Mouse (Mus musculus): Measurements from ENCODE around the gene Myo1f.

Gene Myo1f

DNA sequence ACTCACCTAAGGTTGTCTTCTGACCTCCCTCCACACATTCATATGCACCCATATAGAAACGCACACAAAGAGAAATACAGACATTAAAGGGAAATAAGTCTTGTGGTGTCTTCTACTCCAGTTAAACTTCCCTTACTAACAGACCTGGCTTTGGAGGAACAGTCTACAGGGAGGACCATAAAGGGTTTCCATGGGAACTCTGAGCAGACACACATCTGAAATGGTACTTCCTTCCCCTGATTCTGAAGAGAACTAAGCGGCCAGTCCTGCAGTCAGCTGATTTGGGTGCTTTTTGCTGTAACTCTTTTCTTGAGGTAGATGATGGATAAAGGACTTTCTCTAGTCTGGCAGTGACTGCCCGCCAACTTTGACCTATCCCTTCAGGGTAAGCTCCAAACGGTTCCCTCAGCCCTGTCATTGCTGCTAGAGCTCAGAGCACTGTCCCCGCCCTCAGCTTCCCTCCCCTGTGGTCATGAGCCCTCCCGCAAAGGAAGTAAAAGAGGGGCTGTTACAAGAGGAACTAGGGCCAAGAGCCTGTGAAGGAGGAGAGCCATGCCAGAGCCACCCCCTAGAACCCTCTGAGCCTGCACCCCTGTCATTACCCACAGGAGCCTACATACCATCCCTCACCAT is at the start of gene Myo1f:
Myo1f (plus strand) TSS at position 485 of the 633 bp plus-strand sequence.
- DNase-seq = no peak

DNA sequence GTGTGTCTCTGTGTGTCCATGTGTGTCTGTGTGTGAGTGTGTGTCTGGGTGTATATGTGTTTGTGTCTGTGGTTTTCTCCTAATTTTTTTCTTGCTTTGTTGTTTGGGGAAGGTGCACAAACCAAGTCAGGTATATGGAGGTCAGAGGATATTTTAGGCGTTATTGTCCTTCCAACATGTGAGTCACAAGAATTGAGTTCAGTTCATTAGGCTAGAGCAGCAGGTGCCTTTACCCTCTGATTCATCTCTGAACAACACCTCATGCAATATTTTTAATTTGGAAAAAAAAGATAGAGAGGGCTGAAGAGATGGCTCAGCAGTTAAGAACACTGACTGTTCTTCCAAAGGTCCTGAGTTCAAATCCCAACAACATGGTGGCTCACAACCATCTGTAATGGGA is 47.1 kb upstream of the Myo1f start:
- no peak for DNase-seq

DNA sequence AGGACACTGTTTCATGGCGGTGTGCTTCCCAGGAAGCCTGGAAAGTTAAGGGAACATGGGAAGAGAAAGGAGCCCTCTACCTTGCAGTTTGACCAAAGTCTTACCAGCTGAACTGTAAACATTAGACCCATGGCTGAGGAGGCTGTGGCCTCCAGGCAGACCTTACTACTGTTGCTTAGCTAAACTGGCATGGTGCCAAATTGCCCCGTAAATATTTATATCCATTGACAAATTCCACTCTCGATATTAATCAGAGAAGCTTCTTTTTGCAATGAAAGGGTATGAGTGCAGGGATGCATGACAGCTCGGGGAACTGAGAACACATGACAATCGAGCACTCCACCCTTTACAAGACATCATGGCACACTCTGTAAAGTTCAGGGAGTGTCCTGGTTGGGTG is 45.3 kb upstream of the Myo1f start:
- DNase-seq = no peak

DNA sequence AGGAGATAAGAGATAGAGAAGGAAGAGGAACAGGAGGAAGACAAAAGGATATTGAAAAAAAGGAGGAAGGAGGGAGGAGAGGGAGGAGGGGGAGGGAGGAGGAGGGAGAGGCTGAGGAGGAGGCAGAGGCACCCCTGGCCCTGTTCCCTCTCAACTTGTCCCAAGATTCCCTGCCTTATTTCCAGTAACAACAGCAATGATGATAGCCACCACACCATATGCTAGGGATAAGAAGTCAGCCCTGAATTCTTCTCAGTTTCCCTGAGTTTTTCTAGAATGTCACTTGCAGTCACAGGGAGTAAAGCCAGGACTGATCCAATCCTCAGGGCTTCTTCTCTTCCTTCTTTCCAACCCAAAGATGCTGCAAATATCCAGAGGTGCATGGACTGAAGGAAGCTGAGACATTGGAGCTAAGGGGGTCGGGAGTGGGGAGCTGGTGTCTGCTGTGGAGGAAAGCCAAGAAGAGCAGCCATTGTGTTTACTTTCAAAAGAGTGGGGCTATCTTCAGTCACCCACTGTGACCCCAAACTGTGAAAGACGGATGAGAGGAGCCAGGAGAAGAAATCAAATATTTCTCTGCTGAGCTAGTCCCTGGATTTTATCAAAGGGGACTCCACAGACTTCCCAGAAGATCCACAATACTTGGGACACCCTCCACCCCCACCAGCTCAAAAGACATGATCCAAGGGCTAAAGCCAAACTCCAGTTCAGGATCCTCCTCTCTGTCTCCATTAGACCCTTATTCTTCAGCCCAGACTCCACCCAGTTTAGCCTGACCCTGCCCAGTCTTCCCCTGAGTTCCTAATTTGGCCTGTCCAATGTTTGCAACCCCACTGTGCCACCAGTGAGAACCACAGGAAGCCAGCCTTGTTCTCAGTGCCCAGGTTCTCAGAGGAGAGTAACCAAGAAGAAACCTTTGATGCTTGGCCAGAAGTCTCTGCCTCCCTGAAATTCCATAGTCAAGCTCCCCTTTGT is 42.8 kb upstream of the Myo1f start:
- DNase-seq = no peak

DNA sequence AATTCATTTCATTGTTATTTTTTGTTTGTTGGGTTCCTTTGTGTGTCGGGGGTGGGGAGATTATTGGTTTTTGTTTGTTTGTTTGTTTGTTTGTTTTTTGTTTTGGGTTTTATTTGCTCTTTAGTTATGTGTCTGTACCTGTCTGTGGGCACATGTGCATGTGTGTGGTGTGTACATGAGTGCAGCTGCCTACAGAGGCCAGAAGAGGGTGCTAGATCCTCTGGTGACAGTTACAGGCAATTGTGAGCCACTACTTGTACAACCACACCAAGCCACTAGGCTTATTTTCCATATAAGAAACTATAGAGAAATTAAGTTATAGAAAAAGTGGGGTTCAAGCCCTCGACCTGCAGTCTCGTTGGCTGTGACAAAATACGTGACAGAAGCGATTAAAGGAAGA is 41.6 kb upstream of the Myo1f start:
- DNase-seq = no peak

DNA sequence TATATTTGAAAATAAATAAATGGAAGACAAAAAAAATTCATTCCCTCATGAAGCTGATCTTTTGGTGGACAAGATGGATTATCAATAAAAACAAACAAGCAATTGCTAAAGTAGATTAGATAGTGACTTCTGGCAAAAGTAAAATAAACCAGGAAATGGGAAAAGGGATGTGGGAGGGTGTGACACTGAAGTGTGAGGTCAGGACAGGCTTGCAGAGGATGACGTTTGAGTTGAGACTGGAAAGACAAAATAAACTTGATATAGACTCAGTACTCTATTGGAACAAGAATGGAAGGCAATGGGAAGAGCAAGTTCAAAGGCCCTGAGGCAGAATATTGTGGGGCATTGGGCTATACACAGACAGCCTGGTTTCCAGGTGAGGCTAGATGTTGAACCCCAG is 35.1 kb upstream of the Myo1f start:
- no peak for DNase-seq

DNA sequence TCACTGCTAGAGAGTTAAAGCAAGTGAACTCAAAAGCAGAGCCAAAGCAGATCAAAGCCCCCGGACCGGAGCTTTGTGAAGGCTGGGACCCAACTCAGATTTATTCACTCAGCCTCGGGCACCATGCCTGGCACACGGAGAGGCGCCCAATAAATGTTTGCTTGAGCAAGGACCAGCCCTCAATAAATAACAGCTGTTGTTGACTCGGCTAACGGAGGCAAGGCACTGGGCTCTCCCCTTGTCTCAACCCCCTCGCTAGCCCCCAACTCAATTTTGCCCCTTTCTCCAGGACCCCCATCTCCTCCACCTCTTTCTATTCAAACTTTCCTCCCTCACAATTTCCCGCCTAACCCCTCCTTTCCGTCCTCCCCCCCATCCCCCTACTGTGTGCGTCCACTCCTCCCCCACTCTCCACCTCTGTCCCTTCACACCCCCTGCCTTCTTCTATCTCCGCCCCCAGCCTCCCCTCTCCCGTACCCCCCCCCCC is 32.0 kb upstream of the Myo1f start:
- no peak for DNase-seq

DNA sequence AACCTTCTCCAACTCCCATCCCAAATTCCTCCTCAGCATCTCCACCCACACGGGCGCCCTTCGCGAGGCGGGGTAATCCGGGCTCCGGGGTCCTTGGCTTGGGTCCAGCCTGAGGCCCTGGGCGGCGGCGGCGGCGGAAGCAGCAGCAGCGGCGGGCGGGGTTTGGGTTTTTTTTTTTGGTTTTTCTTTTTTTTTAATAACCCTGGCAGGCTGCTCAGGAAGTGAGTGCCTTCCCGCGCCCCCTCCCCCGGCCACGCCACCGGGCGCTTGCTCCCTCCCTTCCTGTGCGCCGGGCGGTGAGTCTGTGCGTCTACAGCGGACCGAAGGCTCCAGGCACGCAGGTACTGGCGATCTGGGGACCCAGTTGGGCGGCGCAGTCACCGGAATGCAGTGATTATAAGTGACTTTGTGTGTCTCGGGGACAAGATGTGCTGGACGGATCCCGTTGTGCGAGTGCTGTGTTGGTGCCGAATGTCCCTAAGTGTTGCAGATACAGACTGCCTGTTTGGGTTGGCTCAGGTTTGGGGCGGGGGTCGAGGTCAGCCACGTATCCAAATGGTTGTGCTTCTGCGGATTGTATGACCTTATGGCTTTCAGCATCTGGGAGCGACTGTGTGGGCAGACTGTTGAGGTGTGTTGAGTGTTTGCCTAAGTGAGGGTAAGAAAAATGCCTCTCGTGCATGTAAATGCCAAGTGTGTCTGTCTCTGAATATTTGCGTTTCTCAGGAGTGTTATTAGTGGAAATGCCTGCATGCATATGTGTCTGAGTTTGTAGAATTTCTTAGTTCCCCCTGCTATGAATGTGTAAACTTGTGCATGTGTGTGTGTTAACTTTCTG is 31.4 kb upstream of the Myo1f start, which contains the start of gene Adamts10:
Adamts10 (plus strand) TSS at position 287 of the 838 bp plus-strand sequence.
- DNase-seq = peak; percentile 63

DNA sequence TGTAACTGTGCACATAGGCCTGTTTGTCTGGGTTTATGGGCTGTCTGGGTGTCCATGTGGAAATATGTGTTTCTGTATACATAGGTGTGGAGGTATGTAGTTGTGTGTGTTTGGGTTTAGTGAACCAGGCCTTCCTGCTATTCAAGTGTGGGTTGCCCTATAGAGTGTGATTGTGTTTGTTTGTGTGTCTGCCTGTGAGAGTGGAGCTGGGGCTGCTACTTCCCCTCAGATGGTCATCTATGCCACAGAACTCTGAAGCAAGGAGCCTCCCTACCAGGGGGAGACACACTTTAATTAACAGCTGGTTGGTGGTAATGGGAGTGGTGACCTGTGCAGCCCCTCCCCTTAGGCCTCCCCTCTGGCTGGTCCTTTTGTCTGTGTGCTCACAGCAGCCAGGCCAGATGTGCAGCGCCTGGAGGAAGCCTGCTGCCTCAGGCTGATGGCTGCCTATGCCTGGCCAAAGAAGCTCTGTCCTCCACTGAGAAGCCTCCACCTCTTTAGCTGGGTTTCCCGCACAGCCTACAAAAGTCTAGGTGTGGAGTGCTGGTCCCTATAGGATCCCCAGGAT is 30.6 kb upstream of the Myo1f start:
- DNase-seq = no peak

DNA sequence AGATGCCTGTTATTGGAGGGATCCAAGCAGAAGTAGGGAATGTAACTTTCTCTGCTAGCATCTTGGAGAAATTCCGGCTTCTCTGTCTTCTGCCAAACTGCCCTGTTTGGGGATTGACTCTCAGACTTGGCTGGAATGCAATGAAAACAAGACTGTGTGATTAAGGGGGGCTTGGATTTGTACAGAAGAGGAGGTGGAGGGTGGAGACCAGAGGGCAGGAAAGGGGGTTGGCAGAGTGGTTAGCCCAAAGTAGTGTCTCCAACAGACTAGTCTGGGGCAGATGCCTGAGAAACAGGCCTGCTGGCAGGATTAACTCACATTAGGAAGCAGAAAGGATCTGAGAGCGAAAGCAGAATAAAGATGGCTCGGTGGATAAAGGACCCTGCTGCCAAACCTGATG is 29.0 kb upstream of the Myo1f start:
- no peak for DNase-seq

DNA sequence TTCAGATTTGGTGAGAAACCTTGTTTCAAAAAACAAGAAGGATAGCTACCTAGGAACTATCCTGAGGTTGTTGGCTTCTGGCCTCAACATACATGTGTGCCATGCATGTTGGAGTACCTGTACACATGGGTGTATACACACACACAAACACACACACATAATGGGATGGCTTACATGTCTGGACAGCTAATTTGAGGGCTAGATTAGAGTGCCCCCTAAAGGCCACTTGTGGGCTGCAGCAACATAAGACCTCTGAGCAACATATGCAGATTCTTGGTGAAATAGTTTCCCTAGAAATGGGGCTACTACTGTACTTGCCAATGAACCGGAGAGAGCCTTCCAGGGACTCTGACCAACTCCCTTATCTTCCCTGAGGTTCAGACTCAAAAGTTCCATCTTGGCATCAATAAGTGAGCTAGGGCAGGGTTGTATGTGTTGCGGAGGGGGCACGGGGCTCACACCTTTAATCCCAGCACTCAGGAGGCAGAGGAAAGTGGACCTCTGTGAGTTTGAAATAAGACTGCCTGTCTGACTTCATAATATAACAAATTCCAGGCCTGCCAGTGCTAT is 16.3 kb upstream of the Myo1f start:
- peak; percentile 62 for DNase-seq

DNA sequence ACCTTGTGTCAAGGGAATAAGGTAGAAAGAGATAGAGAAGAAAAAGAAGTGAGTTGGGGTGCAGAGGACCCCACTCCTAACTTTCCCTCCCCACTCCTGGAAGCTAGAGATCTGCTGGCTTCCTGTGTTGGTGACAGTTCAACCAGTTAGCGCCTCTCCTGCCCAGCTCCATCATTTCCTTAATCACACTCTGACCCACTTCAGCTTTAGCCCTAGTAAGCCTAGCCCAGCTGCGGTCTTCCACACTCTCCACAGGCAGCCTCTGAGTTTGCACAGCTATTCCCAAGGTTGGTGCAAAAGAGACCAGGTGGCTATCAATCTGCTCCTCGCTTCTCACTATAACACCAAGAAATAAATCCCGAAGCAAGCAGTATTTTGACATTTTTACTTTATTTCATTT is 15.6 kb upstream of the Myo1f start:
- DNase-seq = no peak

DNA sequence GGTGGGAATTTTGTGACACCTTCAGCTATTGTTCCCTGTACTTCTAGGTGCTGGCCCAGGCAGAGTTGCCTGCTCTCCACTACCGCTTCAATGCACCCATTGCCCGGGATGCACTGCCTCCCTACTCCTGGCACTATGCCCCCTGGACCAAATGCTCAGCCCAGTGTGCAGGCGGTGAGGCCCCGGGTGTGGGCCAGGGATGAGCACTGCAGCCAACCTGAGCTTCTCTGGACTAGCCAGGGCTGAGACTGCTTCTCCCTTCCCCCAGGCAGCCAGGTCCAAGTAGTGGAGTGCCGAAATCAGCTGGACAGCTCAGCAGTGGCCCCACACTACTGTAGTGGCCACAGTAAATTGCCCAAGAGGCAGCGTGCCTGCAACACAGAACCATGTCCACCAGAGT is 6.3 kb upstream of the Myo1f start:
- DNase-seq = peak; percentile 89

DNA sequence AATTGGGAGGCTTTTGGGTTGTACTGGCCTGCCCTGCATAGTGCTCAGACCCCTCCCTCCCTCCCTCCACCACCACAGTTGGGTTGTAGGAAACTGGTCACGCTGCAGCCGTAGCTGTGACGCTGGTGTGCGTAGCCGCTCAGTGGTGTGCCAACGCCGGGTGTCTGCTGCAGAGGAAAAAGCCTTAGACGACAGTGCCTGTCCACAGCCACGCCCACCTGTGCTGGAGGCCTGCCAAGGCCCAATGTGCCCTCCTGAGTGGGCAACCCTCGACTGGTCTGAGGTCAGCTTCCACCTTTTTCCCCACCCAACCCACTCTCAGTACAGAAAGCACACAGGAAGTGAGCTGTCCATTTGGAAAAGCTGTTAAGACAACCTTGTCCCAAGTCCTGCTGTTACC is 5.1 kb upstream of the Myo1f start:
- no peak for DNase-seq

DNA sequence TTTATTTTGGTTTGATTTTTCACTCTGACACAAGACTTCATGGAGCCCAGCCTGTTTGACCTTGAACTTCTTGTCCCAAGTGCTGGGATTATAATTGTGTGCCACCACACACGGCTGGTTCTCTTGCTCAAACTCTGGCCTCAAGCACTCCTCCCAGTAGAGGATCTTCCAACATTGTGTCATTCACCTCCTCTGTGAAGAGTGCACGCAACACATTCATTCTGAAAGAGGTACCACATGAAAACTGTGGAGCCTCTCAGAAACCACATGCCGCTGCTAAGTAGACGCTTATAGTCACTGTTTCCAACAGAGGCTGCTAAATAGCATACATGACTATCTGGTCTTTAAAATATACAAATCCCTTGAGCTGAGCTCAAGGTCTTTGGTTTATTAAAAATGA is 3.4 kb upstream of the Myo1f start:
- DNase-seq = no peak

DNA sequence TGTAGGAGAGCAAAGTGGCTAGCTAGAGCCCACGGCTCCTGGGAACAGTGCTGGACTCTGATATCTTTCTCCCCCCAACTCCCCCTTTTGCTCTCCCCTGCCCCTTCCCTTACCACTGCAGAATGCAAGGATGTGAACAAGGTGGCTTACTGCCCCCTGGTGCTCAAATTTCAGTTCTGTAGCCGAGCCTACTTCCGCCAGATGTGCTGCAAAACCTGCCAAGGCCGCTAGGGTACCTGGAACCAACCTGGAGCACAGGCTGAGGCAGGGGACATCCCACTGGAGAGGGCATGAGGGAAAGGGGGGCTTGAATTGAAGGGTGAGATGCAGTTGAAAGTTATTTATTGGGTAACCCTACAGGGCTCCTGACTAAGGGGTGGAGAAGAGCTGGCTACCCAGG is 2.5 kb upstream of the Myo1f start:
- no peak for DNase-seq

DNA sequence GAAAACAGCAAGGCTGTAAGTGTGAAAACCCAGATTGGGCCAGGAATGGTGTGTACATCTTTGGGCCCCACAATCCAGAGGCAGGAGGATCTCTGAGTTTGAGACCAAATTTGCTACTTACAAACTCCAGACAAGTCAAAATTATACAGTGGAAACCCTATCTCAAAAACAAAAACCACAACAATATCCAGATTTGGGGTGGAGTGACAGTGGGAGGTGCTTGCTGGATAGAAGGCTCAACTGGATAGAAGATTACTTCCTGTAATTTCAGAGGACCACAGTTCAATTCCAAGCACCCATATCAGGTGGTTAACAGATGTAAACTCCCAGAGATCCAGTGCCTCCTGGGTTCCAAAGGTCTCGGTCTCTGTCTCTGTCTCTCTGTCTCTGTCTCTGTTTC is 971 bp upstream of the Myo1f start:
- no peak for DNase-seq

DNA sequence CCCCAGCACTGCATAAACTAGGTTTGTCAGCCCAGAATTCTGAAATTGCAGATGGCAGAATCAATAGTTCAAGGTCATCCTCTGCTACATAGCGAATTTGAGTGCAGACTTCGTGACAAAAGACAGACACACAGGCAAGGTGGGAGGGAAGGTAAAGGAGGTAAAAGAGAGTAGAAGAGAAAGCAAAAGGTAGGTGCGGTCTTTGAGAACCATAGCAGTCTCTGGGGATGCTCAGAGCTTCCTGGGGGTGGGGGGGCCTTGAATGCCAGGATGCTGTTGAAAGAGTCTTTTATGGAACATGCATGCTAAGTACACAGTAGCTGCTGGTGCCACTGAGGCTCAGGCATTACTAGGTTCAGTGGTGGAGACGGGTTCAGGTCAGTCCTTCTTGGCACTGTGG is 2.4 kb downstream of the Myo1f start:
- DNase-seq = no peak

DNA sequence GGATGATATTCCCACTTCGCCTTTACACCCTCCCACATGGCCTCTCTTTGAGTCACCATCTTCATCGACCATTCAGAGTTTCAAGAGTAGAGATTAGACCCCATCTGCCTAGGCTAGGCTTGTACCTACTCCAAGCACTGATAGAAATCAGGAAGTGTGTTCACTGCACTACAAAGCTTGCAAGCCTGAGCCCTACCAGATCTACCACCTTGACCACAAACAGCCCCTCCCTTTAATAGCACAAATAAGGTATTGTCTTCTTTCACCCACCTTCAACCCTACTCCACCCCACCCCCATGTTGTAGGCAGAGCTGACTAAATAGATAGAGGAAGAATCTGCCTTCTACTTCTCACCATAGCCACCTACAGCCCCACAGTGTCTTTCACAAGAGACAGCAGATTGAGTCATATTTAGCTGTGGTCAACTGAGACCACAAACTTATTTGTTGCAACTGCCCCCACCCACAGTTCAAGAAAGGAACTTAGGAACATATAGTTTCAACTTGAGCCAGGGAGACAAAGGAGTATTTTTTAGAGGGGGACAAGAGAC is 8.1 kb downstream of the Myo1f start:
- DNase-seq = no peak

DNA sequence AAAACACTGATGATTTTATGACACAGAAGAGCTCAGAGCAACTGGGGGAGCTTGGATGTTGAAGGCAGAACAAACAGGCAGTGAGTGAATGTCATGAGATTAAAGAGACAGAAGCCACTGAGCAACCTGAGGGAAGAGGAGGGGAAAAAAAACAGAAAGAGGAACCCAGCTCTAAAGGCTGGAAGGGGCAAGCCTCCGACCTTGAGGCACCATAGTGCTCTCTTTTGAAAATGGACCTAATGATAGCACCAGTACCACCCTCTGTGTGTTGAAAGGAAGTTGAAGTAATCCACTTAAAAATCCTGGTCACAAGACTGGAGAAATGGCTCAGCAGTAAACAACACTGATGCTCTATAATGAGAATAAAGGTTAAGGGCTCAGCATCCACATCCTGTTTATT is 9.1 kb downstream of the Myo1f start:
- DNase-seq = no peak

DNA sequence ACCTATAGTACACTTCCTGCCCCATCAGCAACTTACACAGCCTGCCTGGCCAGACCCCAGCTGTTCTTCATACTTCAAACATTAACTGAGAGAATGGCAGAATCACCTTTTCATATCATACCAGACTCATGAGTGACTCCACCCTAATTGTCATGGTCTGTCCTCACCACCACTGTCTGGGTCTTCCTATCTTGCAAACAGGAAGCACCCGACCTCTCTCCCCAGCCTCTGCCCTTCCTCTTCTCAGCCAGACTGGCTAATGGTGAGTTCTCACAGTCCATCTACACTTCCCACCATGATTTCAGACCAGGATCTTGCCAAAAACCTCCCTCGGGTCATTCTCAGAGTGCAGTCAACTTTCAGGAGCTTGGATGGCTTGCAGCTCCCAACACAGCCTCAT is 10.7 kb downstream of the Myo1f start:
- no peak for DNase-seq

DNA sequence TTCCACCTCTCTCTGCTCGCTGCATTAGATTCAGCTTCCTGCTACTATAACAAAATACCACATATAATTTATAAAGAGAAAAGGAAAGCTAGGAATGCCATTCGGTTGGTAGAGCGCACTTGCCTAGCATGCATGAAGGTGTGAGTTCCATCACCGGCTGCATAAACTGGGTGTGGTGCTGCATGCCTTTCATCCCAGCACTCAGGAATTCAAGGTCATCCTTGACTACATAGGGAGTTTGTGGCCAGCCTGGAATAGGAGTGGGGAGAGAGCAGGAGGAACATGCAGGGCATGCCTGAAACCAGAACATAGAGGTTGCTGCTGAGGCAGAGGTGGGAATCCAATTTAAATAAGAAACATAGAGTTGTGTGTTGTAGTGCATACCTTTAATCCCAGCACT is 28.6 kb downstream of the Myo1f start:
- DNase-seq = no peak

Data from cerebellum, adult 11 months (tissue).